Mouse (Mus musculus): ENCODE data around the gene Tfip11. TPM values are rescaled to one million over a fixed set of nuclear protein-coding genes. Genes with fewer than 3 reads are reported as not detected.

Tfip11 gene
- polyA plus RNA-seq, 1 experiment, result 31.6 TPM

- no peaks in the 10 kb centered on the region for H3K36me3 ChIP-seq (ENCODE audit: control insufficient read depth, insufficient read depth, low read length)
- H3K27me3 ChIP-seq (ENCODE audit: control insufficient read depth, insufficient read depth, low read length), result no peaks in the 10 kb centered on the region
- H3K4me3 ChIP-seq (ENCODE audit: control insufficient read depth, low read depth, low read length), result no peak overlapping the region
- TF ChIP-seq CTCF (IDR thresholded peaks at IDR 0.05; ENCODE audit: control insufficient read depth, insufficient read depth, insufficient replicate concordance, low read depth, low read length), result no peak
- TF ChIP-seq POLR2A (IDR thresholded peaks at IDR 0.05; ENCODE audit: control insufficient read depth, low read depth, low read length), result no peak
- H3K4me1 ChIP-seq (ENCODE audit: control insufficient read depth, insufficient read depth, low read length), result peaks cover 7% of the 10 kb centered on the region
- no peak overlapping the region for H3K27ac ChIP-seq (ENCODE audit: control insufficient read depth, insufficient read depth, low read depth, low read length)
These were observed 51.2 kb downstream of the Tfip11 start for GRCm38 (mm10) chr5:112377380-112377779.

- H3K27ac ChIP-seq (ENCODE audit: control insufficient read depth, insufficient read depth, low read depth, low read length), result no peak overlapping the region
- no peaks in the 10 kb centered on the region for H3K36me3 ChIP-seq (ENCODE audit: control insufficient read depth, insufficient read depth, low read length)
- no peak for TF ChIP-seq CTCF (IDR thresholded peaks at IDR 0.05; ENCODE audit: control insufficient read depth, insufficient read depth, insufficient replicate concordance, low read depth, low read length)
- TF ChIP-seq POLR2A (IDR thresholded peaks at IDR 0.05; ENCODE audit: control insufficient read depth, low read depth, low read length), result no peak
- H3K4me3 ChIP-seq (ENCODE audit: control insufficient read depth, low read depth, low read length), result no peak overlapping the region
- no peaks in the 10 kb centered on the region for H3K27me3 ChIP-seq (ENCODE audit: control insufficient read depth, insufficient read depth, low read length)
- peaks cover 10% of the 10 kb centered on the region for H3K4me1 ChIP-seq (ENCODE audit: control insufficient read depth, insufficient read depth, low read length)
These were observed 52.6 kb downstream of the Tfip11 start for GRCm38 (mm10) chr5:112378716-112379115.

- Histone ChIP-seq H3K4me1 (ENCODE audit: control insufficient read depth, insufficient read depth, low read length) (peaks cover 10% of the 10 kb centered on the region), H3K27ac (ENCODE audit: control insufficient read depth, insufficient read depth, low read depth, low read length) (no peak overlapping the region), H3K36me3 (ENCODE audit: control insufficient read depth, insufficient read depth, low read length) (no peaks in the 10 kb centered on the region), H3K27me3 (ENCODE audit: control insufficient read depth, insufficient read depth, low read length) (no peaks in the 10 kb centered on the region), H3K4me3 (ENCODE audit: control insufficient read depth, low read depth, low read length) (no peak overlapping the region)
- TF ChIP-seq CTCF (IDR thresholded peaks at IDR 0.05; ENCODE audit: control insufficient read depth, insufficient read depth, insufficient replicate concordance, low read depth, low read length) (no peak), POLR2A (IDR thresholded peaks at IDR 0.05; ENCODE audit: control insufficient read depth, low read depth, low read length) (no peak)
These were observed 55.0 kb downstream of the Tfip11 start for GRCm38 (mm10) chr5:112381154-112381553.

DNA sequence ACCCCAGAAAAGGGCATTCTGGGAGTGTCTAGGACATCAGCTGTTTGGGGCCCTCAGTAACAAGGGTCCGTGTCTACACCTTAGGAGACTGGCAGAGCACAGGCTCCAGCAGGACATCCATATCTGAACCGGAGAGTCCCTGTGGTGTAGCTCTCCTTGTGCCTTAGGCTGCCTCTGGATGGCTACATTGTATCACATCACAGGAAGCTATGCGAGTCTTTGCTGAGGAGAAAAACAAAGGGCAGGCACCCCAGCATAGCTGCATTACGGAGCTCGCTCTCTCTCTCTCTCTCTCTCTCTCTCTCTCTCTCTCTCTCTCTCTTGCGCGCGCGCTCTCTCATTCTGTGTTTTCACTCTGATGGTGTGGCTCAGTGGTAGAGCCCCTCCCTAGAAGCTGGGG is 55.9 kb downstream of the Tfip11 start:
- Histone ChIP-seq H3K27ac (ENCODE audit: control insufficient read depth, insufficient read depth, low read depth, low read length) (no peak overlapping the region; the same call in 1 of the 2 replicates), H3K27me3 (ENCODE audit: control insufficient read depth, insufficient read depth, low read length) (no peaks in the 10 kb centered on the region), H3K4me1 (ENCODE audit: control insufficient read depth, insufficient read depth, low read length) (peaks cover 10% of the 10 kb centered on the region), H3K4me3 (ENCODE audit: control insufficient read depth, low read depth, low read length) (no peak overlapping the region), H3K36me3 (ENCODE audit: control insufficient read depth, insufficient read depth, low read length) (no peaks in the 10 kb centered on the region)
- TF ChIP-seq POLR2A (IDR thresholded peaks at IDR 0.05; ENCODE audit: control insufficient read depth, low read depth, low read length) (no peak), CTCF (IDR thresholded peaks at IDR 0.05; ENCODE audit: control insufficient read depth, insufficient read depth, insufficient replicate concordance, low read depth, low read length) (0 out of 2 replicates have a peak, but pooled peaks have one; percentile 0)

- Histone ChIP-seq H3K4me1 (ENCODE audit: control insufficient read depth, insufficient read depth, low read length) (peaks cover 10% of the 10 kb centered on the region), H3K27me3 (ENCODE audit: control insufficient read depth, insufficient read depth, low read length) (no peaks in the 10 kb centered on the region), H3K36me3 (ENCODE audit: control insufficient read depth, insufficient read depth, low read length) (no peaks in the 10 kb centered on the region), H3K4me3 (ENCODE audit: control insufficient read depth, low read depth, low read length) (no peak overlapping the region), H3K27ac (ENCODE audit: control insufficient read depth, insufficient read depth, low read depth, low read length) (no peak overlapping the region)
- TF ChIP-seq CTCF (IDR thresholded peaks at IDR 0.05; ENCODE audit: control insufficient read depth, insufficient read depth, insufficient replicate concordance, low read depth, low read length) (no peak), POLR2A (IDR thresholded peaks at IDR 0.05; ENCODE audit: control insufficient read depth, low read depth, low read length) (no peak)
These were observed 56.6 kb downstream of the Tfip11 start for GRCm38 (mm10) chr5:112382641-112383330.

DNA sequence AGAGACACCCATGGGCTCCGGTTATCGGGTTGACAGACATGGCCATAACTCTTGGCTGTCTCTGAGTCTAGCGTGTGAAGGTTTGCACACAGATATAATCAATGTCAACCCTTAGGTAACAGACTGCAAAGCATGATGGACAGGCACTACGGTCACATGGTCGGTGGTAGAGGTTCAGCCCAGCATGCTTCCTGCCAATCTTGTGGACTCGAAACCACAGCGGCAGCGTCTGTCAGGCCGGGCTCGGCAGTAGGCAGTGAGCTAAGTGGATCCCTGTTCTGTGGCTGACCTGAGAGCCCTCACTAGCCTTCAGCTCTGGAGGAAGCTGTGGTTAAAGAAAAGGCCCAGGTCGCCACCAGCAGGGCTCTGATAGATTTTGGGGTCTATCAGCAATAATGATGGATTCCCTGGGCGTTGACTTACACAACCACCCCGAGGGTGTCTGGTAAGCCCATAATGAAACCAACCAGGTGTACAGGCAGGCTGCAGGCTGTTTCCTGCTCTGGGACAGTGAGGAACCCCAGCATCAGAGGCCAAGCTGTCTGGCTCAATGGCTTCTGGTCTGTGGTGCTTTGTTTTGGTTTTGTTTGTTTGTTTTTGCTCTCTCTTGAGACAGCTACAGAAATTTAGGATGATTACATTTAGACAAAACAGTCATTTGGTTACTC is 58.8 kb downstream of the Tfip11 start:
- no peaks in the 10 kb centered on the region for H3K27me3 ChIP-seq (ENCODE audit: control insufficient read depth, insufficient read depth, low read length)
- no peak for TF ChIP-seq CTCF (IDR thresholded peaks at IDR 0.05; ENCODE audit: control insufficient read depth, insufficient read depth, insufficient replicate concordance, low read depth, low read length)
- TF ChIP-seq POLR2A (IDR thresholded peaks at IDR 0.05; ENCODE audit: control insufficient read depth, low read depth, low read length), result no peak
- H3K4me3 ChIP-seq (ENCODE audit: control insufficient read depth, low read depth, low read length), result no peak overlapping the region
- H3K27ac ChIP-seq (ENCODE audit: control insufficient read depth, insufficient read depth, low read depth, low read length), result no peak overlapping the region
- H3K36me3 ChIP-seq (ENCODE audit: control insufficient read depth, insufficient read depth, low read length), result no peaks in the 10 kb centered on the region
- H3K4me1 ChIP-seq (ENCODE audit: control insufficient read depth, insufficient read depth, low read length), result peaks cover 10% of the 10 kb centered on the region

DNA sequence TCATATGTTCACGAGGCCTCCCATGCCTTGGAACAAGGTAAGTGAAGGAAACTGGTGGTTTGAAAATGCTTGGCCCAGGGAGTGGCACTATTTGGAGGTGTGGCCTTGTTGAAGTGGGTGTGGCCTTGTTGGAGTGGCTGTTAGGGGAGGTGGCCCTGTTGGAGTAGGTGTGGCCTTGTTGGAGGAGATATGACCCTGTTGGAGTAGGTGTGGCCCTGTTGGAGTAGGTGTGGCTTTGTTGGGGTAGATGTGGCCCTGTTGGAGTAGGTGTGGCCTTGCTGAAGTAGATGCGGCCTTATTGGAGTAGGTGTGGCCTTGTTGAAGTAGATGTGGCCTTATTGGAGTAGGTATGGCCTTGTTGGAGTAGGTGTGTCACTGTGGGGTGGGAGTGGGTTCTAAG is 59.8 kb downstream of the Tfip11 start:
- H3K27ac ChIP-seq (ENCODE audit: control insufficient read depth, insufficient read depth, low read depth, low read length), result no peak overlapping the region

More for the DNA sequence above, 59.8 kb downstream of the Tfip11 start:
- TF ChIP-seq POLR2A (IDR thresholded peaks at IDR 0.05; ENCODE audit: control insufficient read depth, low read depth, low read length), result no peak
- no peak for TF ChIP-seq CTCF (IDR thresholded peaks at IDR 0.05; ENCODE audit: control insufficient read depth, insufficient read depth, insufficient replicate concordance, low read depth, low read length)
- Histone ChIP-seq H3K4me3 (ENCODE audit: control insufficient read depth, low read depth, low read length) (no peak overlapping the region), H3K36me3 (ENCODE audit: control insufficient read depth, insufficient read depth, low read length) (no peaks in the 10 kb centered on the region), H3K4me1 (ENCODE audit: control insufficient read depth, insufficient read depth, low read length) (peaks cover 10% of the 10 kb centered on the region), H3K27me3 (ENCODE audit: control insufficient read depth, insufficient read depth, low read length) (no peaks in the 10 kb centered on the region)

Other genes starting within 250 kb of the Tfip11 start
- 0.61 and 5.2 TPM in 2 replicates for gene Cryba4, start 73.8 kb upstream of the Tfip11 start, polyA plus RNA-seq (2012; rRNA removed)
- gene Crybb1, start 70.5 kb upstream of the Tfip11 start, polyA plus RNA-seq (2012; rRNA removed), result 0.28 and 0.41 TPM in 2 replicates
- 6.6 and 8.3 TPM in 2 replicates for gene Tpst2, start 49.7 kb upstream of the Tfip11 start, polyA plus RNA-seq (2012; rRNA removed)
- gene Srrd, start 16.7 kb downstream of the Tfip11 start, polyA plus RNA-seq (2012; rRNA removed), result 107 and 118 TPM in 2 replicates
- 64.6 and 73.8 TPM in 2 replicates for gene Hps4, start 16.7 kb downstream of the Tfip11 start, polyA plus RNA-seq (2012; rRNA removed)
- gene Gm6583, start 29.7 kb downstream of the Tfip11 start, polyA plus RNA-seq (2012; rRNA removed), result 3.2 and 3.3 TPM in 2 replicates
- 0.66 and 0.84 TPM in 2 replicates for gene Asphd2, start 68.5 kb downstream of the Tfip11 start, polyA plus RNA-seq (2012; rRNA removed)
- 22.5 and 24.5 TPM in 2 replicates for gene Gm6588, start 123.1 kb downstream of the Tfip11 start, polyA plus RNA-seq (2012; rRNA removed)